Mouse (Mus musculus): ENCODE measurements around the gene Olfr332.

- TF ChIP-seq CTCF (IDR thresholded peaks at IDR 0.05; ENCODE audit: low read depth, low read length) (no peak), EP300 (IDR thresholded peaks at IDR 0.05; ENCODE audit: insufficient read depth, low read depth, low read length) (no peak), POLR2A (IDR thresholded peaks at IDR 0.05; ENCODE audit: insufficient read depth, low read length) (no peak)
Observed at GRCm38 (mm10) chr11:58499290-58499689, 6.9 kb upstream of the Olfr332 start.
